Mouse (Mus musculus): ENCODE results near the gene Shtn1. TPM values are rescaled to one million over a fixed set of nuclear protein-coding genes. Genes with fewer than 3 reads are reported as not detected.

Gene Shtn1
- total RNA-seq, 1 experiment from 2014 or later: 11.7 TPM

DNA sequence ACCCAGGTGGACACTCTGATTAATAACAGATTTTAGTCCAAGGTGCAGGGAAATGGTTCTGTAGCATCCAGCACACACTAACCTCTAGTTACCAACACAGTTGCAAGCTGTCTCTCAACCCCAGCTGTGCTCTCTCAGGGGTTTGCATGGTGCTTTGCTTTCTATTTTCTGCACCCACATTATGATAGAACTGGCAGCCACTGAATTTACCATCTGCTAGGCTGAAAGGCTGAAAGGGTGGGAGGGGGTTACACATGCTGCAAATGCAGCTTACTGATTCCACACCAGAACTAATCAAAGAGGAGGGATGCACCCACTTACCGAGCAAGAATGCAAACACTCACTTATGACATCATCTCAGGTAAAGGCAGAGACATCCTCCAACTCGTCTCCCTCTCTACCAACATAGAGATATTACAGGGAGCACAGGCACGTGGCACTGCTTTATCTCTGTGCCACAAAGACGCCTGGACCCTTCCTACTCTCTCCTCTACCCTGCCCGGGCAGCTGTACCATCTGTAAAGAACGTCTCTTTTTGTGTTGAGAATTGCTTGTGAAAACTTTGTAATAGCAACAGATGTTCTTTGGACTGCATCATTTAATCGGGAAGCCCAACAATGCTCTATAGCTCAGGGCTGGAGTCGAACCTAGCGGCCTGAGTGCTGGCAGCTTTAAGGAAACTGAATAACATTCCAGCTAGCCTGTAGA lies 23.0 kb downstream of the Shtn1 start:
- DNase-seq: no peak

DNA sequence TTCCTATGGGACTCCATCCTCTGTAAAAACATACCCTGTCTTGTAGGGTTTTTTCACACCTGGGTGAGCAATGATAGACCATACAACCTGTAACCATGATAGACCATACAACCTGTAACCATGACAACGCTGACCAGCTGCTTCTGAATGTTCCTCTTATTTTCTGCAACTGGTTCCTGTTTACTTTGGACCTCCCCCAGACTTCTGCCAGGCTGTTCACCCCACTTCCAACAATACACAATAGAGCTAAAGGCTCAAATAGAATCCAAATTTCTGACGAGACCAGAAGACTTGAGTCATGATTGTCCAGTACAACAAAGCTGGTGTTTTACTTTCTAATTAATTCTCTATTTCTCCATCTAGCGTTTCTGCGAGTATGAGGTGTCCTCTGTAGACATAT lies 23.8 kb downstream of the Shtn1 start:
- DNase-seq: no peak

DNA sequence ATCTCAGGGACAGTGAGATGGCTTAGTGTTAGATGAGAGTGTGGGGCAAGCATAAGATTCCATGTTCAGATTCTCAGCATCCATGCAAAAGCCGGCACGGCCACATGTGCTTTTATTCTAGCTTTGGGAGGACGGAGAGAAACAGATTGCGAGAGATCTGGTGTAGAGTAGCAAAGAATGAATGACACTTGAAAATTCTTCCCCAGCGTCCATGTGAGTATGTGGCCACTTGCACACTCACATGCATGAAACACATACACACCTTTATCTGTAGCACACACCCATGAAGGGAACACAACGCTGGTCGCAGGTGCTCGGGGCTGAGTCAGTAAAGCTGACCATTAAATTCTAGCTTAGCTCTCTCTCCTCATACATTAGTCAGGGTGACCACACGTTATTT lies 24.3 kb downstream of the Shtn1 start:
- no peak for DNase-seq

DNA sequence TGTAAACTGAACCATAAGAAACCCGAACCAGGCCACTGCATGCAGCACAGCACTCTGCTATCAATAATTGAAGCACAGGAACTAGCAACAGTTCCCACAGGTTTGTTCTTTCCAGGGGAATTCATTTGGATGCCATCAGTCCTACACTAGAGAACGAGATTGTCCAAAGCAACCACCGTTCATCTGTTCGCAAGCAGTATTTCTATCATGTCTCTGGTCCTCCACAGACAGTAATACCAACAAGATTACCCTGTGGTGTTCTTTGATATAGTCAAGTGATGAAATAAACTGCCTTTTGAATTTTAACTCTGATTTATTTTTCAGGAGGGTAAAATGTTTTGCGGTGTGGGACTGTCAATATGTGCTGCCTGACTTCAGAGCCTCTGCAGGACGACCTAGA lies 27.0 kb downstream of the Shtn1 start:
- DNase-seq: no peak

DNA sequence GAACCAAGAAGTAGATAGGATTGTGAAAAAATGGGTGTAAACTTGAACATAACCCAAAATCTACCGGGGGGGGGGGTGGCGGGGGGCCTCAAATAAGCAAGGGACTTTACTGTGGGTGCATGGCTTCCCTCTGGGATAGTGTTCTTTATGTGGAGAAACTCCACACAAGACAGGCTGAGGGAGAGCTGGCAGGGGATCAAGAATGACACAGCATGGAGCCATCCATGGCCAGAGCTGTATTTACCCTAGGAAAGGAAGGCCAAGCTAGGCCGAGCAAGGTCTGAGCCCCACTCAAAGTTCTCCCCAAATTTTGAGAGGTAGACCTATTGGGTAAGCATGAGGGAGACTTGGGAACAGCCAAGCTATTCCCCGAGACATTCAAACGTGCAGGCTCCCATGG lies 28.4 kb downstream of the Shtn1 start:
- DNase-seq: peak; percentile 12

DNA sequence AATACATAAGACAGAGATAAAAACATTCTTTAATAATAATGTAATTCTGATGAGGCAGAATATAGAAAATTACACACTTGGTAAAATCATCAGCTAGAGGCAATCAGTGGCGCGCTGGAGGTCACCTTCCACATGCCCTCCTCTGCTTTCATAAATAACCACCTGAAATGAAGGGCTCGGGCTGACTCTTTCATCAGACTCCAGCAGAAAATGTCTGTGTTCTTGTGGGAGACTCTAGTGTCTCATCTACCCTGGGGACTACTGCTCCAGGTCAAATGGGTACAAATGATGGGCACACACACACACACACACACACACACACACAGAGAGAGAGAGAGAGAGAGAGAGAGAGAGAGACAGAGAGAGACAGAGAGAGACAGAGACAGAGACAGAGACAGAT lies 34.8 kb downstream of the Shtn1 start:
- DNase-seq: no peak

DNA sequence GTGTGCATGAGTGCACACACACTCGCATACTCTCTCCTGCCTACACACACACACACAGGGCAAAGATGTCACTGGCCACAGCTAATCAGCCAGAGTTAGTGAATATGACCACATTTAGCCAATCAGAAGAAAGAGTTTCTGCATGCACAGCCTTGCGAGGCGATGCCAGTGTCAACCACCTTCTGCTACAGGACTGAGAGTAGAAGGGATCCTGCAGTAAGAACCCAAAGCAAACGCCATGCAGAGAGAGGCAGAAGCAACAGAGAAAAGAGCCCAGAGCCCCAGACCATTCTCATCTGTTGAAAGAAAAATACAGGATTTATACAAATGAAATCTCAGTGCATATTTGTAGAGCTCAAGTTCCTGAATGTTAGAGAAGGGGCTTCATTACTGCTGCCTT lies 37.1 kb downstream of the Shtn1 start:
- DNase-seq: no peak

DNA sequence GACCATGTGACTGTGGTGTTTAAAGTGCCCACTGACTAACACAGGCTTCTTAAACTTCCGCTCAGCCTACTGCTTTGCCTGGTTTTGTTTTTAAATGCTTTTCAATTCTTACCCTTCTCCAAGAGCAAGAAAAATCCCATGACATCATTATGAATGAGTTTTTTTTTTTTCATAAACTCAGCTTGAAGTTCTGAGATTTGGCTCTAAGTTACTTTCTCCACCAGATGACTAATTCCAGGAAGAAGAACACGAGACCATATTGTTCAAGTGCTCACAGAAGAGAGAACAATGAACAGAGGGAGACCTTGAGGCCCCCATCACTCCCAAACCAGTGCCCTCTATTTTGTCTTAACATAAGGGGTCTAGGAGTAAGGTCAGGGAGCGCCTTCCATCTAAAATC lies 39.1 kb downstream of the Shtn1 start:
- DNase-seq: no peak

DNA sequence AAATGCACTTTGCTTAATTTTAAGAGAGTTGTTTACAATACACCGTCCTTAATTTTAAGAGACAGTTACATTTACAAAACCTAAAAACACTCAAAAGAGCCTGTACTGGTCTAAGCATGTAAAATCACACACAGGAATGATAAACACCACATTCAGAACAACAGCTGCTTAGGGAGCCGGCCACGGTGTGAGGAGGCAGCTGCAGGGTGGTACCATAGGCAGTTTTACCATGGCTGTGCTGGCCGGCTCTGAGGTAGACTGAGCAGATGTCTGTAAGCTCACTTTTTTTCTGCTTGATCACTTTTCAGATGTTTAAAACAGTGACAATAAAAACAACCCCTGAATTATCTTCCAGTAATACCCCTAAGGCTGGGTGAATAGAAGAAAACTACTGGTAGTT lies 42.7 kb downstream of the Shtn1 start:
- no peak for DNase-seq

DNA sequence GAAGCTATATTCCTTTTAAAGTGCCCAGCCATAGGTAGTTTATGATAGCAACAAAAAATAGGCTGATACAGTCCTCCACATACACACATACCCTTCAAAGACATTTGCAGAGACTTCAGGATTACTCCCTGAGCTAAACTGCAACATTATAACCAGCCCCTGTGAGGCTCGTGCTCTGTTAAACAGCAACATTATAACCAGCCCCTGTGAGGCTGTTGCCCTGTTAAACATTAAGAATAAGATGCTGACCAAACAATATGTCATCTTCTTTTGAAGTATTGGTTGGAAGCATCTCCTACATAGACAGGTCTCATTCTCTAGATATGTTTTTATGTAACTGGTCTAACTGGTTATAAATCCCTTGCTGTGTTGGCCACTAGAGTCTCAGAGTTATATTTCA lies 45.7 kb downstream of the Shtn1 start:
- DNase-seq: no peak

DNA sequence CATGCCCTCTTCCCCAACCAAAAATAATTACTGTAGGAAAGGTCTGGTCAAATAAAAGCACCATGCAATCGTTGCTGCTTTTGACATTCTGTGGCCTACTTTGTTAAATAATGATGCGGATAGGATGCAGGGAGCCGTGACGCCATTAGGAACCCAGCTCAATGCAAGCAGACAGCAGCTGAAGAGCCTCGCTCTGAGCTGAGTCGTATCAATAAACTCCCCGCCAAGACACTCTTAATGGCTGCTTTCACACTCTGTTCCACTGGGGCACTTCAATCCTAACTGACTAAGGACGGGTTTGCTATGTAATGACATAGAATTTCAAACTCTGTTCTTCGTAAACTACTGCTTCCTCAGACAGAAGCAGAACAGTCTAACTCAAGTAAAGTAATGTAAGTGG lies 46.9 kb downstream of the Shtn1 start:
- no peak for DNase-seq

DNA sequence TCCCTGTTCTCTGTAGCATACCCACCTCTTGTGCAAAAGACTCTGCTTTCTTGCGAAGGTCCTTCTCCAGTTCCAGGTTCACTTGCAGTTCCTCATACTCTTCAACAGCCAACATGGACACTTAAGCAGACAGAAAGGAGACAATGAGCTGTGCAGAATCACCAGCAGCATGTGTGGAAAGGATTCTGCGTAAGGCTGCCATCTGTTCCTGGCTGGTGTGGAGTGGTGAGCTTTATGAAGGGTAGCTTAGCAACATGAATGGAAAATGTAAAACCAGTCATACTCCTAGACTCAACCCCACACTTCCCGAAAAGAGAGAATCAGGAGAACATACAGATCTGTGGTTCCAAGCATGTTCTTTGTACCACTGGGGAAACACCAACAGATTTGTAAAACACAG lies 47.8 kb downstream of the Shtn1 start:
- DNase-seq: no peak

DNA sequence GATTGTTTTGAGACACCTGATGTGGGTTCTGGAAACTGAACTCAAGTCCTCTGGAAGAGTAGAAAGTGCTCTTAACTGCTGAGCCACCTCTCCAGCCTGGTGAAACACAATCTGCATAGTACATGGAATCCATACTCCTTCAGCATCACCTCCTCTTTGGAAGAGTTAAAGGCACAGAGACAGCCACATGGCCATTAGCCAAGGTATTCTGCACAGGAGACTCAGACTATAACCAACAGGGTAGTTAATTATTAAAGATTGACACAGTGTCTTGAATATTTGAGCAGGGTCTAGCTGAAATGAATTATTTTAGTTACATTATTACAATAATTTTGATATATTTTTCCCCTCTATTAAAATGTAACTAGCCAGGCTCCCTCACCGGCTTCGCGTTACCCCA lies 52.0 kb downstream of the Shtn1 start:
- no peak for DNase-seq

DNA sequence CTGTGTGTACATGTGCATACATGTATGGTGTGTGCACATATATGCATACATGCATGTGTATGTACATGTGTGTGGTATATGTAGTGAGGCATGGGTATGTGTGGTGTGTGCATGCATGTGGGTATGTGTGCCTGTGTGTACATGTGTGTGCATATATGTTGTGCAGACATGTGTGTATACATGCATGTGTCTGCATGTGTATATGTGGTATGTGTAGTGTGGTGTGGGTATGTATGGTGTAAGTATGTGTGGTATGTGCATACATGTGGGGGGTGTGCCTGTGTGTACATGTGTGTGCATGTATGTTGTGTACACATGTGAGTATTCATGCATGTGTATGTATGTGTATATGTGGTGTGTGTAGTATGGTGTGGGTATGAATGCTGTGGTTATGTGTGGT lies 54.3 kb downstream of the Shtn1 start:
- DNase-seq: no peak

DNA sequence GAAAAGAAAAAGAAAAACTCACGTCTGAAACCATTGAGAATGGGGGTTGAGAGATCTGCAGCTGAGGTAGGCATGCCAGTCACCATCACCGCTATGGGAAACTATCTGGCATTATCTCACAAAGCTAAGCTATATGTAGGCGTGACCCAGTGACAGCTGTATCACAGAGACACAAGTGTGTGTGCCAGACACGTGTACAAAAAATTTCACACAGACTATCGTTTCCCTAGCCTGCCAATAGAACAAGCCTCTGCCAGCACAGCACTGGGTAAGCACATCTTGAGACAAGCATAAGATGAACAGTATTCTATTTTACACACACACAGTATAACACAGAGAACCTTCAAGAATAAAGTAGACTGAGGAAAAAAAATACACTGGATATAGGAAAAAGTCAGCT lies 65.1 kb downstream of the Shtn1 start:
- DNase-seq: no peak

DNA sequence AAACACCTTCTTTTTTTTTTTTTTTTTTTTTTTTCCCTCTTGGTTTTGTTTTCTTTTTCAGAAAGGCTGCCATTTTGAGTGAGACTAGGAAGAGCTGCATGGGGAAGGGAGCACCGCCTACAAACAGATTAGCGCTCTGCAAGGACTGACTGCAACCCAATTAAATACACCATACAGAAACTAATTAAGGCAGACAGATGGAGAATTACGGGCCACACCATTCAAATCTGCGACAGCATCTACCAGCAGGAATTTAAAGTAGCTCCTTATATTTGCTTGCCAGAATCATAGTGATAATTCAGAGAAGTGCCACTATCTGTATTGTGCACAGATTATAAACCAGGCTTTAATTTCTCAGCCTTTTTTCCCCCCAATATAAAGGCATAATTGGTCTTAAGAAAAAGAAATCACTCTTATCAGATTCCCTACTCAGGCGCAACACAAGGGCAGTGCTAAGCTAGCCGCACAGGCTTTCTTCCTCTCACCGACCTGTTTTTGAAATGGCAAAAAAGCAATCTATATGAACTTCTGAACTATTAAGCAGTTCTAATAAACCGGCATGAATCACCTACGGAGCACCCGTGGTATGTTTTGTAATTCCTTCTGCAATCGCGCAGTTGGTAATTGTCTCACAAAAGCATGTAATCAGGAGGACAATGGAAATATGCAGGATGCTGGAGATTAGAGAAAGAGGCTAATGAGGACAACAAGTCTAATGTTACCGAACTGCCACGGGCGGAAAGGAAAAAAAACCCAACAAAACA lies 69.1 kb downstream of the Shtn1 start:
- DNase-seq: no peak

DNA sequence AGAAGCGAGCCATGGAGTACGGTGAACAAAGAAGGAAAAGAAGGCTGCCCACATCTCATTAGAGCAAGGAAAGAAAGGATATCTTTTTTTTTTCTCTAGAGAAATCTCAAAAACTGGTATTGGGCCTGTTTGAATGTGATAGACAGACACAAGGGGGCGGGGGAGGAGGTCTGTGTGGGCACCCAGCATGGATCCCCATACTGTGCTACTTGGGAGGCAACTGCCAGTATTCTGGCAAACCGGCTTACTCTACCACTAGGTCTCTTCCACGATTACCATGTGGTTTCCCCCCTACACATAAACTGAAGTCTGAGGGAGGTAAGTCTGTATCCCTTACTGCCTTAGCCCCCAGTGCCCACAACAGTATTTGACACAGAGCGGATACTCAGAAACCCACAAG lies 73.1 kb downstream of the Shtn1 start:
- DNase-seq: no peak

DNA sequence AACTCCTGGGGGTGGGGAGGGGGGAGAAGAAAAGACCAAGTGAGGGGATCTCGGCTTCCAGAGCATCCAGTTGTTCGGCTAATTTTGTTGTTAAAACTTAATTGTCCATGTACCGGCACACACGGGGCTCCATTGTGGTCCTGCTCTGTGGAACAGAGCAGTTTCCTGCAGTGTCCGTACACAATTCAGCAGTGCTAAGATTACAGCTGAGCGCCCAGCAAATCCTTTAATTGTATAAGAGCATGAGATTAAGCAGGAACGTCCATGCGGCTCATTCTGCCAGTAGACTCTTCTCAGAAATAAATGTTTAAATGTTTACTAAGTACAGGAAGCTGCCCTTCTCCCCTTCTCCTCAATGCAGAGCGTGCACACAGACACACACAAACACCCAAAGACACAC lies 94.3 kb downstream of the Shtn1 start:
- DNase-seq: no peak

DNA sequence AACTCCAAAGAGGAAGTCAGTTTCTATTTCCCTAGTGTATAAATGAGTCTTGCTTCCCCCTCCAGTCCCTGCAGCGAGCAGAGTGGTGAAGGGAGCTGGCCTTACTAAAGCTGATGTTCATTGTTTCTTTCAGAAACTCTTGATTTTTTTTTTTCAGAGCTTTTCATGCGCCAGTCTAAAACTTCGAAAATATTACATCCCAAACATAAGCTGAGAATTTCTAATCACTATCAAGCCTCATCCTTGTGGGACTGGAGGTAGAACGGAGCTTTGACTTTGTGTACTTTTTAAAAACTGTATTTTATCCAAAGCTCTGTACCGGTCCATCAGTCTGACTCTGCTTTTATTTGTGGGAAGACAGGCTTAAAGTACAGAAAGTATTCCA lies 95.9 kb downstream of the Shtn1 start:
- DNase-seq: no peak

DNA sequence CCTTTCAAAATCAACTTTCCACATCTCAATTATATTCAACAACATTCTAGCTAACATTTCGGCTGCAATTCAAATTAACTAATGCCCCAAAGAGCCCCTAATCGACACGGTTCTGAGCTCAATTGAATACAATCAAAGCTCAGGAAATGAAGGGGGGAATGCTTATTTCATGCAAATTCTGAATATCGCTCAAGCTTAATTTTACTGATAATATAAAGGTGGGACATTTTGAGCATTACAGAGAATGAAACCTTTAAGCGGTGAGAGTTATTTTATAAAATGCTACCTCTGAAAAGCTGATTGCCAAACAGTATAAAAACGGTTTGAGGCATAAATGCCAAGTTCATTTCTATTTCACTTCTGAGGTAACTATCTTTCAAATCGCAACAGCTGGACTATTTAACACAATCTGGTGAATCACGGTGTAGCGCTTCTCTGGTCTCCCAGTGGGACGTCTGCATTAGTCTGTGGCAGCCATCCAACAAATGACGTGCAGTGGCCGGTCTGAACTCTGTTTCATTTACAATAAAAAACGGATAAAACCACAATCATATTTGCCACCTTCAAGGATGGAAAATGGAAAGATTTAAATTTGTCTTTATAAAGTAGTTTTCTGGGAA lies 96.4 kb downstream of the Shtn1 start:
- DNase-seq: peak; percentile 68

DNA sequence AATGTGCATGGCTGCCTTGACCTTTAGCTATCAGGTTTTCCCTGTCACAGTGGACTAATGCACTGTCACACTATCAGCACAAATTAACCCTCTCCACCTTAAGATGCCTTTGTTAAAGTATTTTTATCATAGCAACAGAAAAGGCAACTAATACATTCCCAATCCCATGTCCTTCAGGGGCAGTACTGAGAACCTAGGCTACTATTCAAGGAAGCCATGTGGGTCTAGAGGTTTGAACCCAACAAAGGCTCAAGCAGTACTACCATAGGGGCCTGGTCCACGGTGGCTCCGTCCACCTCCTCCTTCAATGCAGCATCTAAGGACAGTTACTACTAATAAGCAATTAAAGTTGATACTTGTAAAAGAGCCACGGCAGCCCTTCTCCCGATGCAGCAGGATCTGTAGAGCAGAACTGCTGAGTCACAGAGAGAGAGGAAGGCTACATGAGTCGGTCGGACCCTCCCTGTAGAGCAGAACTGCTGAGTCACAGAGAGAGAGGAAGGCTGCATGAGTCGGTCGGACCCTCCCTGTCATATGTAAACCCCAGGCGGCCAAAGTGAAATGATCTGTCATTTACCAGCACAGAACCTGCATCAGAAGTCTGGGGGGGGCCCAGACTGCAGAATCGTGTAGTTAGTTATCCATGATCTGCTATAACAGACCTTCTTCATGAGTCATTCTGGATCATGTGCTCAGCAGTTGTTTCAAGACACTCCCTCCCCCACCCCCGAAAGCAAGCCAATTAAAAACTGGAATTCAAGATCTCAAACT lies 97.3 kb downstream of the Shtn1 start:
- peak; percentile 48 for DNase-seq

DNA sequence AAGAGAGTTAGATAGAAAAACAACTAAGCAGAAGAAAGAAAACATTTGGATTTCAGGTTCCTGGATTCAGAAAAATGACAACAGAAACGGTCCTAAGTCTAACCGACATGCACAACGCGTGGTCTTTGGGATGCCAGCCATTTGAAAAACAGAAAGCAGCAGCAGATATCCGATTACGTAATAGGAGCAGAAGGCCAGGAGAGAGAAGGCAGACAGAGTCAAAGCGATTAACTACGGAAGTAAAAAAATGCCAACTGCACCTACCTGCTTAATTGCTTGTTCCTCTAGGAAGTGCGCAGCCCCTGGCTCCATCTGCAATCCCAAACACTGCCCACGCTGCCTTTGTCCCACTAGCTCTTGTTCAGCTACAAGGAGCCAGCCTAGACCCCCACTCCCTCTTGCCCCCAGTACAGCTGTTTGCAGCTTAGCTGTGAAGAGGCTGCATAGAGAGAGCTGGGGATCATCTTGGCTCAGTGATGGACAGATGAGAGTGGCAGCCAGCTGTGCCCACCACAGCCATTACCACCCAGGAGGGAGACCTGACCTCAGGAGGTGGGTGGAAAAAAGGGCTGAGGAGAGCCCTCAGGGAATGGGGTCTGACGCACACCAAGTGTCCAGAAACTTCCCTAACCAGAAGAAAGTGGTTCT lies 100.6 kb downstream of the Shtn1 start:
- DNase-seq: no peak
